Mouse (Mus musculus) bone marrow macrophage, adult 2 months (primary cell): ENCODE results near the gene N4bp2l2.

ENCODE experiments used
- CTCF ChIP-seq: IDR thresholded peaks from 2 replicates; pipeline ENCODE4 v1.5.1; 2012; ENCODE audit warnings: low read depth, mild to moderate bottlenecking, low read length, moderate library complexity
- POLR2A ChIP-seq: IDR thresholded peaks from 2 replicates; pipeline ENCODE4 v1.6.1; 2012; ENCODE audit warnings: mild to moderate bottlenecking, low read depth, low read length, borderline replicate concordance

DNA sequence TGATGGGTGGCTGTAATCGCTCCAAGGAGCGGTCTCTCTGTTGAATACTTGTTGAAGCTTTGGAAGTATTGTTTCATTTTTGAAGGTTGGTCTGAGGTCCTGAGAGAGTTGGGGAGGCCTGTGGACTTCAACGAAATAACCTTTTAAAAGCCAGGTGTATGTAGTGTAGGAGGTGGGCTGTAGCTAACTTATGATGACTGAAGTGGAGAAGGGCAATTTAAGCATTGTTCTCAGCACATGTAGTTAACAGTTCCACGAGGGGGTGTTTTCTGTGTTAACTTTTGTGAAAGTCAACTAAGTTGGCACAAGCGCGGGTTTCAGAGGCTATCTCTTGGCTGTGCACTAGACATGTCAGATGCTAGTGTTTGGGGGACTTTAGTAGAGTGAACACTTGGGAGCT is 8.9 kb upstream of the N4bp2l2 start:
- no peak for TF ChIP-seq POLR2A
- no peak for TF ChIP-seq CTCF
